Mouse (Mus musculus): Measurements from ENCODE around the gene Pepd. TPM values are rescaled to one million over a fixed set of nuclear protein-coding genes. Genes with fewer than 3 reads are reported as not detected.

Gene Pepd
- total RNA-seq, 1 experiment: 53.9 TPM

DNA sequence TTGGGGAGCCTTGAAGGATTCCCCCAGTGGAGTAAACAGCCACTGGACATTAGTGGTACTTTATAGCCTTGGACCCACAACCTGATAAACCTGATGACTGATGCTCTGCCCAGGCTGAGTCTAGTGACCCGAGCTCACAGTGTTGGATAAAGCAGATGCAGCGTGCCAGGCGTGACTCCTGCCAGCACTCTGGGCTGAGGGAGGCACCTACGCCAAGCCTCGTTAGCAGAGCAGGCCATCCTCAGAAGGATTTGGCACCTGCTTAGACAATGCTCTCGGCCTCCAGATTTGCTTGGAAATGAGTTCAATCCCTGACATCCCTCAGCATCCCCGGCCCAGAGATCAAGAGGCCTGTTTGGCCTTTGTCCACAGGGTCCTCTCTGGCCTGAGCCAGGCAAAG lies 94.5 kb downstream of the Pepd start:
- TF ChIP-seq HCFC1 (IDR thresholded peaks at IDR 0.05; ENCODE audit: borderline replicate concordance, insufficient read depth, low read length) (no peak), ZC3H11A (IDR thresholded peaks at IDR 0.05; ENCODE audit: borderline replicate concordance, low read depth, low read length) (no peak), CHD2 (IDR thresholded peaks at IDR 0.05; ENCODE audit: low read depth, low read length) (no peak), MAFK (IDR thresholded peaks at IDR 0.05; ENCODE audit: insufficient read depth, low read depth, low read length) (no peak), ZNF384 (IDR thresholded peaks at IDR 0.05; ENCODE audit: low read depth, low read length) (no peak)
- Histone ChIP-seq H3K36me3 (ENCODE audit: control insufficient read depth, insufficient read depth, low read length, poor library complexity, severe bottlenecking) (no peaks in the 10 kb centered on the region), H3K9ac (ENCODE audit: insufficient read depth, low read depth, low read length, poor library complexity, severe bottlenecking) (no peak overlapping the region), H3K4me3 (ENCODE audit: insufficient read depth in 1 of 2, low read depth in 1 of 2, low read length in 2 of 2, poor library complexity in 1 of 2, severe bottlenecking in 1 of 2) (no peak overlapping the region), H3K27ac (ENCODE audit: insufficient read depth, low read depth, low read length, poor library complexity, severe bottlenecking) (no peak overlapping the region), H3K4me1 (ENCODE audit: control insufficient read depth in 2 of 2, insufficient read depth in 2 of 2, low read length in 2 of 2, poor library complexity in 1 of 2) (no peaks in the 10 kb centered on the region), H3K9me3 (ENCODE audit: control insufficient read depth, insufficient read depth, low read depth, low read length) (no peaks in the 10 kb centered on the region)
- in situ Hi-C loops (cut with MboI; ENCODE audit: low sequenced_read_pairs in 2 of 2, unreplicated experiment in 2 of 2): loop anchor here in 1 of 2 experiments (25.0 kb wide), 1 partner anchor 169 kb away; no protein-coding TSS in a partner anchor
- DNase-seq (ENCODE audit: low read depth, low spot score): no peak

DNA sequence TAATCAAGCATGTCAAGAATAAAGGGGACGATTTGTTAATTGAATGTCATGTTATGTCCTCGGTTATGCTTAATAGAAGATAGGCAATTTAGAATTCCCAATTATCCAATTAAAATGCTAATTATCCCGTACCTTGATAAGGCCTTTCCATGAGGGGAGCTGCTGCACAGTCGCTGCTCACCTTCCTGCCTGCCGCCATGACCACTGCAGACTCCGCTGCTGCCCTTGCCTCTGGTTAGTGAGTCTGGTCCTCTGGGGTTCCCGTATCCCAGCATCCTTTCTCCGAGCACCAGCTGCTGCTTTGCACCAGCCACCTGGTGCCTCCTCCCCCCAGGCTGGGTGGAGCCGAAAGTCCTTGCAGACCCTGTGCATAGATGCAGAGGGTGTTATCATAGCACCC lies 101.0 kb downstream of the Pepd start:
- no peak for DNase-seq (ENCODE audit: low read depth, low spot score)
- no peak overlapping the region for H3K27ac ChIP-seq (ENCODE audit: insufficient read depth, low read depth, low read length, poor library complexity, severe bottlenecking)
- no peaks in the 10 kb centered on the region for H3K4me1 ChIP-seq (ENCODE audit: control insufficient read depth in 2 of 2, insufficient read depth in 2 of 2, low read length in 2 of 2, poor library complexity in 1 of 2)
- in situ Hi-C loops (cut with MboI; ENCODE audit: low sequenced_read_pairs in 2 of 2, unreplicated experiment in 2 of 2): loop anchor here in 1 of 2 experiments (25.0 kb wide), 1 partner anchor 176 kb away; no protein-coding TSS in a partner anchor
- H3K9ac ChIP-seq (ENCODE audit: insufficient read depth, low read depth, low read length, poor library complexity, severe bottlenecking): no peak overlapping the region
- no peaks in the 10 kb centered on the region for H3K9me3 ChIP-seq (ENCODE audit: control insufficient read depth, insufficient read depth, low read depth, low read length)
- H3K36me3 ChIP-seq (ENCODE audit: control insufficient read depth, insufficient read depth, low read length, poor library complexity, severe bottlenecking): no peaks in the 10 kb centered on the region
- no peak overlapping the region for H3K4me3 ChIP-seq (ENCODE audit: insufficient read depth in 1 of 2, low read depth in 1 of 2, low read length in 2 of 2, poor library complexity in 1 of 2, severe bottlenecking in 1 of 2)
- TF ChIP-seq MAFK (IDR thresholded peaks at IDR 0.05; ENCODE audit: insufficient read depth, low read depth, low read length) (no peak), CHD2 (IDR thresholded peaks at IDR 0.05; ENCODE audit: low read depth, low read length) (no peak), ZNF384 (IDR thresholded peaks at IDR 0.05; ENCODE audit: low read depth, low read length) (no peak), ZC3H11A (IDR thresholded peaks at IDR 0.05; ENCODE audit: borderline replicate concordance, low read depth, low read length) (no peak)

DNA sequence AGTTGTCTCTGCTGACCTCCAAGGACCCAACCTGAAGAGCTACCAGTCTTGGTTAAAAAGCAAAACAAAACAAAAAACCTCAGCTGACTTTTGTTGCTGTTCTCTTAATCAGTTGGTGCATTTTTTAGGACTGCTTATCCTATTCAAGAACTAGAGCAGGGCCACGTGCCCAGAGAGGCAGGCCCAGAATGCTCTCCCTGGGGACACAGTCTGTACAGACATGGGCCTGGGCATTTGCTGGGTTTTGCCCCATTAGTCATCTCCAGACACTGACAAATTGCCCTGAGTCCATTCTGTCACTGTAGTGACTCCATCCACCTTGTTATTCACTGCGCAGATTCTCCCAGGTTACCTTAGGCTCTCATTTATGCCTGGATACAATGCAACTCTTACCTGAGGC lies 103.1 kb downstream of the Pepd start:
- in situ Hi-C loops (cut with MboI; ENCODE audit: low sequenced_read_pairs in 2 of 2, unreplicated experiment in 2 of 2): loop anchor here in 1 of 2 experiments (25.0 kb wide), 1 partner anchor 178 kb away; no protein-coding TSS in a partner anchor
- TF ChIP-seq ZNF384 (IDR thresholded peaks at IDR 0.05; ENCODE audit: low read depth, low read length) (no peak), CHD2 (IDR thresholded peaks at IDR 0.05; ENCODE audit: low read depth, low read length) (no peak)

DNA sequence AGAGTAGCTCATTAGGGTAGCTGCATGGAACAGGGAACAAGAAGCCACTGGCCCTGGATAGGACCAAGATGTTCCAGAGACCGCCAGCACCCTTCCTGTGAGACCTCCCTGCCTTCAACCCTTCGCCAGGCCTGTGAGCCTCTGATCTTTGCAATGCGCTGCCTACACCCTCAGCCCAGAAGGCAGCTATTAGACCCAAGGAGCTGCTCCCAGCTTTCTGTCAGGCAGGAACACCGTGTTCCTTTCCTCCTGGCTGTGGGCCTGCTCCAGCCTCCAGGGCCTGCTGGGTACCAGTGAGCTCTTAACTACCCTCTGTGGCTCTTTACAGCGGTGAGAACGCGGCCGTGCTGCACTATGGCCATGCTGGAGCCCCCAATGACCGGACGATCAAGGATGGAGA lies 109.2 kb downstream of the Pepd start:
- no peak for DNase-seq (ENCODE audit: low read depth, low spot score)
- Histone ChIP-seq H3K27ac (ENCODE audit: insufficient read depth, low read depth, low read length, poor library complexity, severe bottlenecking) (no peak overlapping the region), H3K4me1 (ENCODE audit: control insufficient read depth in 2 of 2, insufficient read depth in 2 of 2, low read length in 2 of 2, poor library complexity in 1 of 2) (no peaks in the 10 kb centered on the region), H3K9ac (ENCODE audit: insufficient read depth, low read depth, low read length, poor library complexity, severe bottlenecking) (no peak overlapping the region), H3K36me3 (ENCODE audit: control insufficient read depth, insufficient read depth, low read length, poor library complexity, severe bottlenecking) (peaks cover 3% of the 10 kb centered on the region; the same call in 1 of the 2 replicates), H3K4me3 (ENCODE audit: insufficient read depth in 1 of 2, low read depth in 1 of 2, low read length in 2 of 2, poor library complexity in 1 of 2, severe bottlenecking in 1 of 2) (no peak overlapping the region), H3K9me3 (ENCODE audit: control insufficient read depth, insufficient read depth, low read depth, low read length) (no peaks in the 10 kb centered on the region)
- TF ChIP-seq ZC3H11A (IDR thresholded peaks at IDR 0.05; ENCODE audit: borderline replicate concordance, low read depth, low read length) (no peak), CHD2 (IDR thresholded peaks at IDR 0.05; ENCODE audit: low read depth, low read length) (no peak), ZNF384 (IDR thresholded peaks at IDR 0.05; ENCODE audit: low read depth, low read length) (no peak), MAFK (IDR thresholded peaks at IDR 0.05; ENCODE audit: insufficient read depth, low read depth, low read length) (no peak), HCFC1 (IDR thresholded peaks at IDR 0.05; ENCODE audit: borderline replicate concordance, insufficient read depth, low read length) (no peak)
- in situ Hi-C loops (cut with MboI; ENCODE audit: low sequenced_read_pairs in 2 of 2, unreplicated experiment in 2 of 2): loop anchor here in 1 of 2 experiments (25.0 kb wide), 1 partner anchor 184 kb away; no protein-coding TSS in a partner anchor

More for the DNA sequence above, 103.1 kb downstream of the Pepd start:
- DNase-seq (ENCODE audit: low read depth, low spot score): no peak
- H3K4me3 ChIP-seq (ENCODE audit: insufficient read depth in 1 of 2, low read depth in 1 of 2, low read length in 2 of 2, poor library complexity in 1 of 2, severe bottlenecking in 1 of 2): no peak overlapping the region
- no peak overlapping the region for H3K9ac ChIP-seq (ENCODE audit: insufficient read depth, low read depth, low read length, poor library complexity, severe bottlenecking)
- no peaks in the 10 kb centered on the region for H3K36me3 ChIP-seq (ENCODE audit: control insufficient read depth, insufficient read depth, low read length, poor library complexity, severe bottlenecking)
- H3K27ac ChIP-seq (ENCODE audit: insufficient read depth, low read depth, low read length, poor library complexity, severe bottlenecking): no peak overlapping the region
- no peaks in the 10 kb centered on the region for H3K9me3 ChIP-seq (ENCODE audit: control insufficient read depth, insufficient read depth, low read depth, low read length)
- H3K4me1 ChIP-seq (ENCODE audit: control insufficient read depth in 2 of 2, insufficient read depth in 2 of 2, low read length in 2 of 2, poor library complexity in 1 of 2): no peaks in the 10 kb centered on the region

DNA sequence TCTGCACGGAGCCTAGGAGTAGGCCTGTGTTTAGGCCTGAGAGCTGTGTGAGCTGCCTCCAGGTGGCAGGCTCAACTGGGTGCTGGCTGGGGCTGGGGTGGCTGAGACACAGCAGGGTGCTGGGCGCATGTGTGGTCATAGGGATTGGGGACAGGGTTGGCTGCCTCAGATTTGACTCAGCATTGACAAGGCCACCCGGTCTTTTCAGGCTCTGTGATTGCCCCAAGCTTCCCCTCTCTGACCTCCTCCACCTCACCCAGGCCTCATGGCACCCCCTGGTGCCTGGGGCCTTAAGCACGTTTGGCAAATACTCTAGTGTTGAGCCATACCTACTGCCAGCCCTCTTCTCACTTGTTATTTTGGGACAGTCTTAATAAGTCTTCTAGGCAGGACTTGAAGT lies 111.1 kb downstream of the Pepd start:
- Histone ChIP-seq H3K4me3 (ENCODE audit: insufficient read depth in 1 of 2, low read depth in 1 of 2, low read length in 2 of 2, poor library complexity in 1 of 2, severe bottlenecking in 1 of 2) (no peak overlapping the region), H3K4me1 (ENCODE audit: control insufficient read depth in 2 of 2, insufficient read depth in 2 of 2, low read length in 2 of 2, poor library complexity in 1 of 2) (no peaks in the 10 kb centered on the region), H3K9me3 (ENCODE audit: control insufficient read depth, insufficient read depth, low read depth, low read length) (no peaks in the 10 kb centered on the region), H3K36me3 (ENCODE audit: control insufficient read depth, insufficient read depth, low read length, poor library complexity, severe bottlenecking) (peaks cover 3% of the 10 kb centered on the region; the same call in 1 of the 2 replicates), H3K9ac (ENCODE audit: insufficient read depth, low read depth, low read length, poor library complexity, severe bottlenecking) (no peak overlapping the region), H3K27ac (ENCODE audit: insufficient read depth, low read depth, low read length, poor library complexity, severe bottlenecking) (no peak overlapping the region)
- TF ChIP-seq ZC3H11A (IDR thresholded peaks at IDR 0.05; ENCODE audit: borderline replicate concordance, low read depth, low read length) (no peak), ZNF384 (IDR thresholded peaks at IDR 0.05; ENCODE audit: low read depth, low read length) (no peak), MAFK (IDR thresholded peaks at IDR 0.05; ENCODE audit: insufficient read depth, low read depth, low read length) (no peak), HCFC1 (IDR thresholded peaks at IDR 0.05; ENCODE audit: borderline replicate concordance, insufficient read depth, low read length) (no peak), CHD2 (IDR thresholded peaks at IDR 0.05; ENCODE audit: low read depth, low read length) (no peak)
- no peak for DNase-seq (ENCODE audit: low read depth, low spot score)
- in situ Hi-C loops (cut with MboI; ENCODE audit: low sequenced_read_pairs in 2 of 2, unreplicated experiment in 2 of 2): loop anchor here in 1 of 2 experiments (25.0 kb wide), 1 partner anchor 186 kb away; no protein-coding TSS in a partner anchor

Measured in ES-E14 (cell line).